Mouse (Mus musculus) urinary bladder, adult 18-20 months (tissue): ENCODE data around the gene Skint4.

Experiments used
- DNase-seq, 2 experiments: peaks; one replicate each; pipeline ENCODE4 v3.0.0; 2022; ENCODE audit warnings: low spot score in 2 of 2, mixed read lengths in 2 of 2

Gene Skint4

DNA sequence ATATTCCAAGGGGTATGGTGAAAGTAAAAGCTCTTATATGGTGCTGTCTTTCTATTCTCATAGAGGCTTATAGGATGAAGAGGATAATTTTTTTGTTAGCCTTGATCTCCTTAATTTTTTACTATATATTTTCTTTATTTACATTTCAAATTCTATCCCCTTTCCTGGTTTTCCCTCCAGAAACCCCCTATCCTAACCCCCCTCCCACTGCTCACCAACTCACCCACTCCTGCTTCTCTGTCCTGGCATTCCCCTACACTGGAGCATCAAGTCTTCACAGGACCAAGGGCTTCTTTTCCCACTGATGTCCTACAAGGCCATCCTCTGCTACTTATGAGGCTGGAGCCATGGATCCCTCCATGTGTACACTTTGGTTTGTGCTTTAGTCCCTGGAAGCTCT lies at the start of gene Skint4:
Skint4 (plus strand) TSS at position 301 of the 400 bp plus-strand sequence.
- no peak for DNase-seq
